Mouse (Mus musculus): ENCODE measurements around the gene Chmp2a. TPM values are rescaled to one million over a fixed set of nuclear protein-coding genes. Genes with fewer than 3 reads are reported as not detected.

Chmp2a gene
- total RNA-seq, 2 experiments from 2014 or later: 95.6 to 103 TPM

DNA sequence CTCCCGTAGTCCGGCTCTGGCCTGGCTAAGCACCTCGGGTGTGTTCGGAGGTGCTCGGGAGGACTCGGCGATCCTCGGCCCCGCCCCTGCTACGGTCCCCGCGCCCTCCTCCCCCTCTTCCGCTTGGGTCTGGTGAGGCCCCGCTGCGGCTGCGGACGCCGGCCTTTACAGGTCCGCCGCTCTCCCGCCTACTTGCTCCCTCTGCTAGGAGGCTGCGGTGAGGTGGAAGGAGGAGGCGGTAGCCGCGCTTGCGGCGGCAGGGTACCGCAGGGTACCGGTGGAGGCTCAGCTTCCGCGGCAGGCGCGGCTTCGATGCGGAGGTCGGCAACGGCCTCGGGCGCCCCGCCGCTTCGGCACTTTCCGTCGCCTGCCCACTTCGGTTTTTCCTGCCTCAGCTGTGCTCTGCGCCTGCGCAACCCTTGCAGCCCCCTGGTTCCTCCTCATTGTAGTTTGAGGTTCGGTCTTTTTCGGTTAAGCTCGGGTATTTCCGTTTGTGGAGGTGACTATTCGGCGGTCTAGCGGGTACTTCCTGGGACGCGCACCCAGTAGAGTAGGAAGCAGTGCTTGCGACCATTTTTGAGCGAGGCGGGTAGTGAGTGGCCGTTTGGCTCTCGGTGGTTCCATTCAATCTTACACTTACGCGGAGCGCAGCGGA is 3.4 kb upstream of the Chmp2a start, which contains the start of gene Ube2m:
Ube2m (minus strand) TSS at position 375 of the 655 bp plus-strand sequence.
- intact Hi-C loops (cut with DNase I; ENCODE audit: low total_unique reads): no loop called here
- peak; percentile 98 for DNase-seq

GRCm38 (mm10) chr7:13037366-13037765 is 2.8 kb upstream of the Chmp2a start:
- DNase-seq: peak; percentile 48

DNA sequence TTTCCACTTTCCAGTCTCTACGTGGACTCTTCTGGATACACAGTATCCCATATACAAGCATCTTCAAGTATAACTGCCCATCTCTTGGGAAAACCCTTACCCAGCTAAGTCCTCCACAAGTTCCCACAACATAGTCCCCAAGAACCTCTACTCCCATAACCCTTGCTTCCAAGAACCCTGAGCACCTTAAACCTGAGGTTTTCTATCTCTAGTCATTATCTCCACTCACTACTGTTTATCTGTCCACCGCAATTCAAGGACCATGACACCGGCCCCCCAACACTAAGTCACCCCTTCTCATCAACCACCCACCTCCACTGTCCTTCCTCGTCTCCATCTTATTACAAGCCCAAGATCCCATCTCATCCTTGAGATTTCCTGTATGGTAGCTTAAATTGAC is 2.2 kb upstream of the Chmp2a start:
- no peak for DNase-seq
- intact Hi-C loops (cut with DNase I; ENCODE audit: low total_unique reads): no loop called here

More at GRCm38 (mm10) chr7:13037366-13037765, 2.8 kb upstream of the Chmp2a start:
- intact Hi-C loops (cut with DNase I; ENCODE audit: low total_unique reads): no loop called here

- no peak for DNase-seq
- intact Hi-C loops (cut with DNase I; ENCODE audit: low total_unique reads): no loop called here
Measured at GRCm38 (mm10) chr7:13035211-13035855, 726 bp upstream of the Chmp2a start.

- DNase-seq: no peak
- intact Hi-C loops (cut with DNase I; ENCODE audit: low total_unique reads): no loop called here
Measured at GRCm38 (mm10) chr7:13033451-13034147, 1.0 kb downstream of the Chmp2a start.

DNA sequence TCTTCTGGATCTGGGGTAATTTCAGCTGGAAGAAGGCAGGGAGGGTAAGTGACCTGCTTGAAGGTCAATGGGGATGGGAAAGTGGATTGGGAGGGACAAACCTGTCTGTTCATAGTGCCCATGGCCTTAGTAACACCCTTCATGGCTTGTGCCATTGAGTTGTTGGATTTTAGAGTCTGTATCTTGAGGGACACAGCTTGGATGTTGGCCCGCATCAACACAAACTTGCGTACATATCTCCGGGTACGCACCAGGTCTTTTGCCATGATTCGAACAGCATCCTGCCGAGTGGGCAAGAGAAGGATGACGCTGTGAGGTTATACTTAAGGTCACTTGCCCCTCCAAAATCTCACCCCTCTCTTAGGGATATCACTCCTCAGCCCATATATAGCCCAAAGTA is 2.1 kb downstream of the Chmp2a start:
- intact Hi-C loops (cut with DNase I; ENCODE audit: low total_unique reads): no loop called here
- DNase-seq: no peak

- intact Hi-C loops (cut with DNase I; ENCODE audit: low total_unique reads): no loop called here
Measured at GRCm38 (mm10) chr7:13031983-13032382, 2.6 kb downstream of the Chmp2a start.

GRCm38 (mm10) chr7:13031069-13031468 is 3.5 kb downstream of the Chmp2a start:
- no peak for DNase-seq
- intact Hi-C loops (cut with DNase I; ENCODE audit: low total_unique reads): no loop called here

More at GRCm38 (mm10) chr7:13031983-13032382, 2.6 kb downstream of the Chmp2a start:
- DNase-seq: no peak

DNA sequence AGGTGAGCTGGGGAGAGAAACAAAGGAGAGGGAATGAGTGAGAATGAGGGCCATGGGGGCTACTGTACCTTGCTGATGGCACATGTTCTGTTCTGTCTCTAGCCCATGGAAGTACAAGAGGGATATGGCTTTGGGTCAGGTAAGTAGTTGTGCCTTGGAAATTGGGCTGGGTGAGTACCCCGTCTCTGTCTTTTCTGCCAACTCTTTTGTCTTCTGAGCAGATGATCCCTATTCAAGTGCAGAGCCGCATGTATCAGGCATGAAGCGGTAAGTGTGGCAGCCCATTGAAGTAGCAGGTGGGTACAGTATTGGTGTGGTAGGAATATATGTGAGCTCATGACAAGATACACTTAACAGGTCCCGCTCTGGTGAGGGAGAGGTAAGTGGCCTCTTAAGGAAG is 5.6 kb downstream of the Chmp2a start:
- intact Hi-C loops (cut with DNase I; ENCODE audit: low total_unique reads): no loop called here

GRCm38 (mm10) chr7:13025511-13026112 is 9.0 kb downstream of the Chmp2a start:
- intact Hi-C loops (cut with DNase I; ENCODE audit: low total_unique reads): no loop called here
- DNase-seq: no peak

More for the DNA sequence above, 5.6 kb downstream of the Chmp2a start:
- DNase-seq: no peak

DNA sequence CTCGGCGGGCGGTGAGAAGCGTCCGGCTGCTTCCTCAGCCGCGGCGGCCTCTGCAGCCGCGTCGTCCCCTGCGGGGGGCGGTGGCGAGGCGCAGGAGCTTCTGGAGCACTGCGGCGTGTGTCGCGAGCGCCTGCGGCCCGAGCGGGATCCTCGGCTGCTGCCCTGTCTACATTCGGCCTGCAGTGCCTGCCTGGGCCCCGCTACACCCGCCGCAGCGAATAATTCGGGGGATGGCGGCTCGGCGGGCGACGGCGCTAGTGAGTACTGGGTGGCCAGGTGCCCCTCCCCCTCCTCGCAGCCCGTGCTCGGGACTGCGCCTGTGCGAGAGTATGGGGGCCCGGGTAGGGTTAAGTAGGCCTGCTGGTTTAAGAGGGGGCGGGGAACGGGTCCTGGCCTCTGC is 9.8 kb downstream of the Chmp2a start:
- DNase-seq: peak; percentile 76
- intact Hi-C loops (cut with DNase I; ENCODE audit: low total_unique reads): no loop called here

- intact Hi-C loops (cut with DNase I; ENCODE audit: low total_unique reads): no loop called here
- DNase-seq: peak; percentile 92
Measured at GRCm38 (mm10) chr7:13023928-13024731, 10.5 kb downstream of the Chmp2a start.

DNA sequence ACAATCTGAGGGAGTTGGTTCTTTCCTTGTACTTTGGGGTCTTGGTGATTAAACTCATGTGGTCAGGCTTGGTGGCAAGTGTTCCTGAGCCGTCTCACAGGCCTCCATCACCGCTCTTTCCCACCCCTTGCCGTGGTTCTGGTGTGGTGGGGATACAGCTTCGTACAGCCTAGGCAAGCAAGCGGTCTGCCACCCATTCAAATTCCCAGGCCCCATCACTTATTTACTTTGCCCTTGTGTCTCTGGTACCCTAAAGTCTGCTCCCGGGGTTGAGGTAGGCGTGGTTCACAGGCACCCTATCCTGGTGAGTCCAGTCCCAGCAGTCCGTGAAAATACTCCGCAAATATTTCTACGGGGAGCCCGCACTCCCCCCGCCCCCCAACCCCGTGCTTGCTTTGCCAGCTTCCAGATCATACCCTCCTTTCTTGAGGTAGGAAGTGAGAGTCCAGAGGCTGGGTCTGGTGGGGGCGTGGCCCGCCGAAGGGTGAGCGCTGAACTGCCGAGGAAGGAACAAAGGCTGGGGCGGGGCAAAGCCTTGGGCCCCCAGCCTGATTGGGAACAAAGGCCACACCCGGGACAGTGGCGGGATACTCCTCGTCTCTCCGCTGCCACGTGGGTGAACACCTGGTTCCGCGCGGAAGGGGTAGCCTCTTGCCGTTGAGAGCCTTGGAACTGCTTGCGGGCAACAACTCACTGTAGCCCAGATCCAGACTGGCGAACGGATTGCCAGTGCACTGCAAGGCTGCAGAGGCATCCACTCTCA is 11.7 kb downstream of the Chmp2a start:
- intact Hi-C loops (cut with DNase I; ENCODE audit: low total_unique reads): no loop called here
- DNase-seq: peak; percentile 67

GRCm38 (mm10) chr7:13015217-13015616 is 19.4 kb downstream of the Chmp2a start:
- no peak for DNase-seq
- intact Hi-C loops (cut with DNase I; ENCODE audit: low total_unique reads): no loop called here

DNA sequence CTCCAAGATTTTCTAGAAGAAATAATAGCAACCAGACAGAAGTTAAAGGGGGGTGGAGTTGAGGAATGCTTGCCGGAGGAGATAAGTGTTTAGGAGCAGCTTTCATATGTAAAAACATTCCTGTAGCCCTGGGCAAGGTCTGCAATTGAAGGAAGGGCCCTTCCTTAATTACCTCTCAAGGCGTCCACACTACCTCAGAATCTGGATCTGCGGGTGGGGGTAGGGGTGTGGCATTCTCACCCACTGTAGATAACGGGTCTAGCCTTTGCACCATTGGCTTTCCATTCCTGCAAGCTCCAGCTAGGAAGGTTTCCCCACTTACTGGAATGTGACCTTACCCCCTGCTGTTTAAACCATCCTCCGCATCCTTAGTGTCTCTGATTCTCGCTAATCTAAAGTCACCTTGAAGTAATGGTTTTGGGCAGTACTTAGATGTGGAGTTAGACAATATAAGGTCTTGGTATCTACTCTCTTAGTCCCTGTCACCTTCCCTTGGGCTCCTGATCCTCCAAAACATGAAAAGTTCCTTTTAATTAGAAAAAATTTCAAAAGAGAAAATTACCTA is 20.2 kb downstream of the Chmp2a start:
- no peak for DNase-seq
- intact Hi-C loops (cut with DNase I; ENCODE audit: low total_unique reads): no loop called here

- intact Hi-C loops (cut with DNase I; ENCODE audit: low total_unique reads): no loop called here
- DNase-seq: no peak
Measured at GRCm38 (mm10) chr7:13013671-13014070, 20.9 kb downstream of the Chmp2a start.

DNA sequence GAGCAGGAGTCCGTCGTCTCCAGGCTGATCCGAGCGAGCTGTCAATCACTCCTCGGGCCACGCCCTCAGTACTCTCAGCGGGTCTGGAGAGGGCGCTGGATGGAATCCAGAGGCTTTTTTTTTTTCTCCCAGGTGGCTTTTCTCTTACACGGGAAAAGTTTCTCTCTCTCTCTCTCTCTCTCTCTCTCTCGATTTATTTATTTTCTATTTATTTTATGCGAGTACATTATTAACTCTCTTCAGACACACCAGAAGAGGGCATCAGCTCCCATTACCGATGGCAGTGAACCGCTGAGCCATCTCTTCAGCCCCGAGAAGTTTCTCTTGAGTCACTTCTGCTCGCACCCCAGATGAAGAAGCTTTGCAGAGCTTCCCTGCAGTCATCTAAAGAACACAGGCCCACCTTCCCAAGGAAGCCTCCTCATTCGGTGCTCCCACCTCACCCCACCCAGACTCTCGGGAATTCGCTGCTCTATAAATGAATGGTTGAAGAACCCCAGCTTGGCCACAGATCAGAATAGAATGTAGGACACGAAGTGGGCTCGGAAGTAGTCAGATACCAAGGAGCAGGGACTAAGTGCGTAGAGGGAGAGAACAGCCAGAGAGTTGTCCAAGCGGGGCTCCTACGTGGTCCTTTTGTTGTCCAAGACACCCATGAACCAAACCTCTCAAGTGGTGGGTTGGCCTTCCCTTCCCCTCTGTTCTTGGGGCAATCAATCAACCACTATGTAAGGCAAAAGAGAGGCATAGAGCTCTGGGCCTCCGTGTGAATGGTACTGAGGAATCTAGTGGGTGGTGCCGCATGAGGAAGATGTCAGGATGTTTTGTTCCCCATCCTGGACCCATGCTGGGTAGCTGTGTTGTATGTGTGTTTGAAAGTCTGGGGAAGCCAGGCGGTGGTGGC is 24.4 kb downstream of the Chmp2a start, which contains the start of gene Zbtb45:
Zbtb45 (minus strand) TSS at position 30 of the 904 bp plus-strand sequence.
- no peak for DNase-seq
- intact Hi-C loops (cut with DNase I; ENCODE audit: low total_unique reads): no loop called here
